Mouse (Mus musculus): ENCODE results near the gene Lsamp.

DNA sequence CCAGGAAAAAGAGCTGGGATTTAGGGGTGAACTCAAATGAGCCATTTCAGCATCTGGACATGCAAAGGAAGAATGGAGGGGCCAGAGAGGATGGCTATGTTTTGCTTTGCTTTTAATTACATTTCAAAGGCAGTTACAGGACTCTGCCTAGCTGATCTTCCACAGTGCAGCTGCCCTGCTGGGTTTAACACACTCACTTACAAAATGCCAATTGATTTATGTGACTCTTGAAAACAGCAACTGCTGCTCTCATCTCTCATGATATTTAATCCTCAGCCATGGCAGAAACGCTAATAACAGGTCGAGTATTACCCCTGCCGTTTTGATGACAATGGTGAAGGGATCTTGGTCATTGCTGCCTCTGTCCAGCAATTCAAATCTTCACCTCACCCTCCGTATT lies 2139.7 kb downstream of the Lsamp start:
- TF ChIP-seq CTCF (IDR thresholded peaks at IDR 0.05): no peak
- no peak for TF ChIP-seq EP300 (IDR thresholded peaks at IDR 0.05)
